Mouse (Mus musculus): ENCODE data around the gene Lgals1.

DNA sequence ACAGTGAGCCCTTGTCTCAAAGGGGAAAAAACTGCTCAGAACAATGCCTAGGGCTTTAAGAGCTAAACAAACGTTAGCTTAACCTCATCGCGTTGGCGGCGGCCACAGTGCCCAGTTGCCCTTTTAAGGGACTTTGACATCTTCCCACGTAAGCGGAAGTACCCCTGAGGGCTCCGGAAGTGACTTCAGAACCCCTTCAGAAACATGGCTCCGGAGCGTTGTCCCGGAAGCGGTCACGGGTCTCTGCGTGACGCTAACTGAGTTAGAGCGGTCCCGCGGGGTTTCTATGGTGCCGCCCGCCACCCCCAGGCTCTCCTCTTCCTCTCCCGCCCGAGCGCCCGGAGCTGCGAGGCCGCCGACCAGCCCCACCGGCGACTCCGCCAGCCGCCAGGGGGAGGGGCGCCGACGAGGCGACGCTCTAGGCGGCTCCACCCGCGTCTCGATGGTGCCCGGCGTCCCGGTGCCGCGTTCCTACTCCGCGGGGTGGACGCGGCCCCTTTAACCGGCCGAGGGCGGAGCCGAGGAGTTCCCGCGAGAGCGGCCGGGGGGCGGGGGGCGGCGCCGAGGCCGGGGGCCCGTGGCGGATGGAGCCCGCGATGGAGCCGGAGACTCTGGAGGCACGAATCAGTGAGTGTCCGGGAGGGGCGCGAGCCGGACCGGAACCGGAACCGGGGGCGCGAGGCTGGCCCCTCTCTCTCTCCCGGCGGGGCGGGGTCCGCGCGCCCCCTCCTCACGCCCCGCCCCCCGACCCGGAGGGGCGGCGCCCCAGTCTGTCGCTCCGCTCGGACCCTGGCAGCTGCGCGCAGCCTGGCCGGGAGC, 49.3 kb upstream of the Lgals1 start, which contains the start of gene Gga1:
- TF ChIP-seq MEF2A (IDR thresholded peaks at IDR 0.05; ENCODE audit: borderline replicate concordance, low read depth, low read length): peak; percentile 43; the same call in 1 of the 2 replicates
- peak; percentile 98 for TF ChIP-seq GABPA (IDR thresholded peaks at IDR 0.05; ENCODE audit: insufficient replicate concordance, low read depth, low read length)
- no peak for TF ChIP-seq EP300 (IDR thresholded peaks at IDR 0.05; ENCODE audit: low read length)
- TF ChIP-seq CTCF (conservative IDR thresholded peaks at IDR 0.05 in 1 of 2, IDR thresholded peaks at IDR 0.05 in 1 of 2; ENCODE audit: low read depth in 2 of 2, low read length in 2 of 2): peak in 1 of 2 experiments; percentile 20; a peak in 2 of 4 replicates
- no peak for TF ChIP-seq USF2 (conservative IDR thresholded peaks at IDR 0.05; ENCODE audit: low read depth, low read length)
- TF ChIP-seq POLR2A (IDR thresholded peaks at IDR 0.05; ENCODE audit: low read depth, low read length): peak; percentile 69
- TF ChIP-seq NRF1 (IDR thresholded peaks at IDR 0.05; ENCODE audit: low read depth, low read length): peak; percentile 37; the same call in 1 of the 2 replicates
- TF ChIP-seq BHLHE40 (IDR thresholded peaks at IDR 0.05; ENCODE audit: low read depth, low read length): no peak; the same call in 1 of the 2 replicates
- TF ChIP-seq ETS1 (conservative IDR thresholded peaks at IDR 0.05; ENCODE audit: low read depth, low read length): peak; percentile 62
- no peak for TF ChIP-seq ZC3H11A (IDR thresholded peaks at IDR 0.05; ENCODE audit: low read depth, low read length)
- TF ChIP-seq MAX (IDR thresholded peaks at IDR 0.05; ENCODE audit: low read length): no peak
- no peak for TF ChIP-seq ZKSCAN1 (IDR thresholded peaks at IDR 0.05; ENCODE audit: borderline replicate concordance, low read depth, low read length)
- peak; percentile 86 for TF ChIP-seq HCFC1 (IDR thresholded peaks at IDR 0.05; ENCODE audit: low read depth, low read length)
- TF ChIP-seq SMC3 (IDR thresholded peaks at IDR 0.05; ENCODE audit: low read depth, low read length): no peak

Measured in CH12.LX (cell line).